Mouse (Mus musculus) neutrophil, adult 5-6 weeks (primary cell): ENCODE measurements around the gene Chrm1. TPM values are rescaled to one million over a fixed set of nuclear protein-coding genes. Genes with fewer than 3 reads are reported as not detected.
"Not testable (repeated sequence)": the region's sequence is repeated elsewhere in the genome, so short reads cannot be mapped to it uniquely, and the experiment has no call there.

Experiments used
- ATAC-seq: fragments of 151-379, 151-347 bp; 2 replicates; pipeline ENCODE4 v1.8.0; 2017; ENCODE audit warnings: mild to moderate bottlenecking, moderate TSS enrichment; ENCODE audit not compliant: insufficient number of reproducible peaks, poor library complexity, low FRiP score, severe bottlenecking; ENCODE audit errors: extremely low read depth
- total RNA-seq: library from RNA; stranded (forward); fragments of 200-1000 nt; gene quantifications from 2 replicates; pipeline ENCODE4 v1.2.3, GENCODE M21; 2017

Chrm1 gene
- total RNA-seq, 1 experiment from 2014 or later: not detected

- ATAC-seq: no peak
Observed at GRCm38 (mm10) chr19:8713997-8714652, 50.5 kb downstream of the Chrm1 start.

- ATAC-seq: no peak
Observed at GRCm38 (mm10) chr19:8714653-8715481, 51.3 kb downstream of the Chrm1 start.

- ATAC-seq: no peak
Observed at GRCm38 (mm10) chr19:8715868-8716766, 52.5 kb downstream of the Chrm1 start.

- no peak for ATAC-seq
Observed at GRCm38 (mm10) chr19:8716767-8717475, 53.3 kb downstream of the Chrm1 start.

GRCm38 (mm10) chr19:8718357-8718756 lies 54.8 kb downstream of the Chrm1 start:
- ATAC-seq: peak; percentile 55

- ATAC-seq: not testable (repeated sequence)
Observed at GRCm38 (mm10) chr19:8719037-8719436, 55.4 kb downstream of the Chrm1 start.

GRCm38 (mm10) chr19:8721378-8721777 lies 57.8 kb downstream of the Chrm1 start:
- no peak for ATAC-seq

- no peak for ATAC-seq
Observed at GRCm38 (mm10) chr19:8722021-8722420, 58.4 kb downstream of the Chrm1 start.

GRCm38 (mm10) chr19:8722559-8722906 lies 58.9 kb downstream of the Chrm1 start:
- no peak for ATAC-seq

- peak; percentile 93 for ATAC-seq
Observed at GRCm38 (mm10) chr19:8722907-8723573, 59.5 kb downstream of the Chrm1 start, which contains the start of gene Slc3a2. Gene Slc3a2 (minus strand): TSS chr19:8723369.

GRCm38 (mm10) chr19:8723574-8724346 lies 60.2 kb downstream of the Chrm1 start:
- ATAC-seq: no peak

- ATAC-seq: no peak
Observed at GRCm38 (mm10) chr19:8724392-8724791, 60.8 kb downstream of the Chrm1 start.

GRCm38 (mm10) chr19:8725081-8725613 lies 61.6 kb downstream of the Chrm1 start:
- ATAC-seq: no peak

- ATAC-seq: no peak
Observed at GRCm38 (mm10) chr19:8726609-8727390, 63.2 kb downstream of the Chrm1 start.

GRCm38 (mm10) chr19:8727495-8728114 lies 64.0 kb downstream of the Chrm1 start:
- ATAC-seq: no peak
